Mouse (Mus musculus) erythroblast, embryonic 14.5 days (primary cell): Measurements from ENCODE around the gene Sox5.

Source experiments
- GATA1 ChIP-seq: IDR thresholded peaks from 2 replicates; pipeline ENCODE4 v1.6.1; 2012; ENCODE audit warnings: low read length, inconsistent platforms, mixed read lengths
- TAL1 ChIP-seq: IDR thresholded peaks from 3 replicates; pipeline ENCODE4 v1.6.1; 2012; ENCODE audit warnings: low read length, inconsistent platforms, mixed read lengths

- TF ChIP-seq GATA1 (no peak), TAL1 (no peak)
Observed at GRCm38 (mm10) chr6:144098119-144098518, 683.7 kb downstream of the Sox5 start.
